Mouse (Mus musculus) granulocyte monocyte progenitor cell, adult 5-6 weeks (primary cell): ENCODE measurements around the gene Pet100. TPM values are rescaled to one million over a fixed set of nuclear protein-coding genes. Genes with fewer than 3 reads are reported as not detected.
"Not testable (repeated sequence)": the region's sequence is repeated elsewhere in the genome, so short reads cannot be mapped to it uniquely, and the experiment has no call there.

Source experiments
- ATAC-seq: replicated peaks from 2 replicates; pipeline ENCODE4 v1.8.0; 2016; ENCODE audit warnings: mild to moderate bottlenecking, moderate TSS enrichment, inconsistent platforms; ENCODE audit not compliant: poor library complexity, severe bottlenecking
- total RNA-seq, 2 experiments: library from RNA; stranded (forward) in 1 of 2; stranded (reverse) in 1 of 2; fragments of 200-712, 200-1000 nt in 1 of 2; fragments of >200 nt in 1 of 2; fragmentation: Nextera tagmentation in 1 of 2; gene quantifications; 2 replicates each; pipeline ENCODE4 v1.2.3; 2014 to 2017

Gene Pet100
- total RNA-seq (2014; fragmentation: Nextera tagmentation): 118 and 132 TPM in 2 replicates
- 141 and 273 TPM in 2 replicates for total RNA-seq (2017)

DNA sequence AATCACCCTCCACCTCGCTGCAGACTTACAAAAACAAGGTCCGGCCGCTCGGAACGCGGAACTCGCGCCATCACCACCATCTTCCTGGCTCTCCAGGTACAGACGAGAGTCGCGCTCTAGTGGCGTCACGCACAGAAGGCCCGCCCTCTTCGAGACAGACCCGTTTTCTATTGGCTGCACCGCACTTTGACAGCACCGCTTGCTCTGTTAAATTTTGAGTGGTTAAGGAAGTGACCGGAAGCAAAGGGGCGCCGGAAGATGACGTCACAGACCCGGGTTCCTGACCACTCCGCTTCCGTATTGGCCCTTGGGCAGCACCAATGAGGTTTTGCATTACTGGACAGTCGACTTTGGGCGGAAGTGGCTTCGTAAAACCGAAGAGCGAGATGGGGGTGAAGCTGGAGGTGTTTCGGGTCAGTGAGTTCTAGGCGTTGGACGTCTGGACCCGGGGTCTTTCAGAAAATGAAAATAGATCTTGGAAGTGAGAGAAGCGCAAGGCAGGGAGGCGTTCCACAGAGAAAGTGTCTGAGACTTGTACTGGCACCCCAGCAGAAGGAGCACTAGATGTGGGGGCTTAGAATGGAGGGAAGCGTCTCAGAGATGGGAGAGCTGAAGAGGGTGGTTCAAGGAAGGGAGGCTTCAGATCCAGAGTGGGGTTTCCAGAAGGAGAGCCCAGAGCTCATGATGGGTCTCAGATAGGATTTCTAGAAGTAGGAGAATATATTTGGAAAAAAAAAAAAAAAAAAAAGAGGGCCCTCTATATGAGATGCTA is at the start of gene Pet100, which contains the start of gene Xab2:
Gene Pet100 (plus strand): TSS at position 350 of the 772 bp plus-strand sequence.
Gene Xab2 (minus strand): TSS at position 118 of the 772 bp plus-strand sequence.
- ATAC-seq: peak; percentile 95

DNA sequence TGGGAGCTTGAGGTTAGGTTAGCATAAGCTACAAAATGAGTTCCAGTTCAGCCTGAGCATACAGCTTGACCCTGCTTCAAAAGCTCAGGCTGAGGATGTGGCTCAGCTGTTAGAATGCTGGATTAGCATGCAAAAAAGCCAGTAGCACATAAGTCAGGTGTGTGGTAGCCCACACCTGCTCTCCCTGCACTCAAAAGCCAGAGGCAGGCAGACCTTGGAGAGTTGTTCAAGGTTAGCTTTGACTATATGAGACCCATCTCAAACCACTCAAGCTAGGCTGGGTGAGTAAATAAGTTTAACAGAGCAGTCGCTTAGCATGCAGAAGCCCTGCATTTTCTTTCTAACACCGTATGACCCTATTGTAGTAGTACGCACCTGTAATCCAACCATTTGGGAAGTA is 46.8 kb upstream of the Pet100 start:
- no peak for ATAC-seq

DNA sequence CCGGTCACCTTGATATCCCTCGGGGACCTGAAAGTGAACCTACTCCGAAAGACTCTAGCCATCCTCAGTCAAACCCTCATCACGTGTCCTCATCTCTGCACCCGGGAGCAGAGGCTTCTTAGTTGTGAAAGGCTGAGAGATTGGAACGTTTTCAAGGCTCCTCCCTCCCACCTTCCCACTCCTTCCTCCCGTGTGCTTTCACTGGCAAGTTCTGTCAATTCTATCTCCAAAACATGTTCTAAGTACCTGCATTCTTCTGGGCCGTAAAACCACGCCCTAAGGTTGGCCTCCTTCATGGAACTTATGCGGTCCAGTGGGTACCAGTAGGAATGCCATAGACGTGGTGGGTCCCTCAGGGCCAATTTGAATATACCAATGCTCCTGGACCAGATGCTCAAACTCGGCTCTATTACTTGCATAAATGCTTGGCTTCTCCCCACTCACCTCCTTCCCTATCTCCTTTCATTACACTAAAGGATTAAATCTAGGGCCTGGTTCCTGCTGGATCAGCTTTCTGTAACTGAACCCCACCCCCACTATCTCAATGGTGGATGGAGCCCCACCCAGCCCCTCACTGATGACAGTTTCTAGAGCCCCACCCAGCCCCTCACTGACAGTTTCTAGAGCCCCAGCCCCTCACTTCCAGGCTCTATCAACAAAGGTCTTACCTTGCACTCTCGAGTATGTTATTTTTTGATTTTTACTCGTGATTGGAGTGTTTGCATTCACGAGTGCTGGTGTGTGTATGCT is 45.0 kb upstream of the Pet100 start:
- no peak for ATAC-seq

DNA sequence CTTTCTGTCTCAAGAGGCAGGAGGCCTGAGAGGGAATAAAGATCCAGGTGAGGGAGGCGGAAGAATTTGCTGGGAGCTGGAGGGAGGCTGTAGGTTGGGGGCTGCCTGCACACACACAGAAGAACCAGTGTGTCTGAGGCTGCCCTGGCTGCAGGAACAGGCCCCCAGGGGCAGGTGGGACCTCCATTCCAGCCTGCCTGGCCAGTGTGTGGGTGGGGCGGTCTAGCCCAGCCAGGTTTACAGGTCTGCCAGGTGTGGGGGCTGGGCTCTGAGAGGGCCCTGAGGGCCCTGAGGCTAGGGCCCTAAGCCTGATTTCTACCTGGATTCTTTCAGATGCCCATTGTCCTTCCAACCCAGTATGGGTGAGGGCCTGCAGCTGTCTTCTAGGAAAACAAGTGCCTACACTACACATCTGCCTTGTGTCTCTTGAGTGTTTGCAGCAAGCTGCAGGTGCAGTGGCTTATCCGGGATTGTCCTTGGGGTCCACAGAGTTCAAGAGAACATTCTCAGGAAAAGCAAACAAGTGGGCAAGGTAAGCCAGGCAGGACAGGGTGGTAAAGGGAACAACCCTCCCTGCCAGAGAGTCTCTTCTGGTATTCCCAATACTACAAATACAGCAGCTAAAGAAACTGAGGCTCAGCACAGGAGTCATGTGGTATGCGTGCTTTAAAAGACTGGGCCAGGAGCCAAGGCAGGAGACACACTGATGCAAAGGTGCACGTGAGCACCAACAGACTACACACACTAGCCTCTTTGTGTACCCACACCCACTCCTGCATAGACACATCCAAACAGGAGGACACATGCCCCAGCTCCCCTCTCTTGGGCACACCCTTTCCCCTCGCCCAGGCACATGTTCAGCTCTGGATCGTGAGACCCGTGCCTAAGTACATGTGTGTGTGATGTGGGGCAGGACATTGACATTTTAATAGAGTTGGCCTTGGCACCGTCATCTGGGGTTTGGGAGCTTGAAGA is 41.7 kb upstream of the Pet100 start:
- ATAC-seq: no peak

DNA sequence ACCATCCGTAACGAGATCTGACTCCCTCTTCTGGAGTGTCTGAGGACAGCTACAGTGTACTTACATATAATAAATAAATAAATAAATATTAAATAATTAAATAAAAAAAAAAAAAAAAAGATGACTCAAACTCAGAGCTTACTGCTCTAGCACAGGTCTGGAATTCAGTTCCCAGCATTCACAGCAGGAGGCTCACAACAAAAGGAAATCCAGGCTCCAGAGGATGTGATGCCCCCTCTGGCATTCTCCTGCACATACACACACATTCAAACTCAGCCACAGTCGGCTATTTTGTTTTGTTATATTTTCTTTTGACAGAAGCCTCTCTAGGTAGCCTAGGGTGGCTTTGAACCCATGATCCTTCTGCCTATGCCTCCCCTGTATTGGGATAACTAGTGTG is 39.4 kb upstream of the Pet100 start:
- not testable (repeated sequence) for ATAC-seq

DNA sequence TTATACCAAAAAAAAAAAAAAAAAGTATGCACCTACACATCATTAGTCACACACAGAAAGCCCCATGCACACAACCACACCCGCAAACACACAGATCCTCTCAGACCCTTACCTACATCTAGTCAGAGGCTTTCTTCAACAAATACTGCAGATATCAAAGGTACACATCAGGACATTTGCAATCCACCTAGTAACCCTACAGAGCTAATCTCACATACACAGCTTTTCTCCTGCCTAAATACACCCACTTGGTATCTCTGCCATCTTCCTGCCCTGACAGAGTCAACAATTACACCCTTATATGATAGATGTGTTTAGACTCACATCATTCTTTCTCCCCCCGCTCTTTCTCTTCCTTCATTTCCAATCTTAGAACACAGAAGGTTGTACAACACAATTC is 34.9 kb upstream of the Pet100 start:
- ATAC-seq: no peak

DNA sequence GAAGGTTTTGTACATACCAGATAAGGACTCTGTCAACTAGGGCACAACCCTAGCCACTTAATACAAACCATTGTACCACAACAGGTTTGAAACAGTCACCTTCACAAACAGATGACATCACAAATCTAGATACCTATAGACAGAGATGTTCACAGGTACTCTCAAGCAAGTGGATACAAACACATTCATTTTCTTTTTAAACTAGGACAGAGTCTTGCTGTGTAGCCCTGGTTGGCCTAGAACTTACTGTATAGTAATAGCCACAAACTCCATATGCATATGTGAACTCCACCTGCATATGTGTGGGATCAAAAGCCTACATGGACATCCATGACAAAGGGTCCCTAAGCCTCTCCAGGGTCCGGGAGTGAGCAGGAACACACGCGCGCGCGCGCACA is 34.4 kb upstream of the Pet100 start, which contains the start of gene Camsap3:
Gene Camsap3 (plus strand): TSS at position 301 of the 398 bp plus-strand sequence.
- no peak for ATAC-seq

DNA sequence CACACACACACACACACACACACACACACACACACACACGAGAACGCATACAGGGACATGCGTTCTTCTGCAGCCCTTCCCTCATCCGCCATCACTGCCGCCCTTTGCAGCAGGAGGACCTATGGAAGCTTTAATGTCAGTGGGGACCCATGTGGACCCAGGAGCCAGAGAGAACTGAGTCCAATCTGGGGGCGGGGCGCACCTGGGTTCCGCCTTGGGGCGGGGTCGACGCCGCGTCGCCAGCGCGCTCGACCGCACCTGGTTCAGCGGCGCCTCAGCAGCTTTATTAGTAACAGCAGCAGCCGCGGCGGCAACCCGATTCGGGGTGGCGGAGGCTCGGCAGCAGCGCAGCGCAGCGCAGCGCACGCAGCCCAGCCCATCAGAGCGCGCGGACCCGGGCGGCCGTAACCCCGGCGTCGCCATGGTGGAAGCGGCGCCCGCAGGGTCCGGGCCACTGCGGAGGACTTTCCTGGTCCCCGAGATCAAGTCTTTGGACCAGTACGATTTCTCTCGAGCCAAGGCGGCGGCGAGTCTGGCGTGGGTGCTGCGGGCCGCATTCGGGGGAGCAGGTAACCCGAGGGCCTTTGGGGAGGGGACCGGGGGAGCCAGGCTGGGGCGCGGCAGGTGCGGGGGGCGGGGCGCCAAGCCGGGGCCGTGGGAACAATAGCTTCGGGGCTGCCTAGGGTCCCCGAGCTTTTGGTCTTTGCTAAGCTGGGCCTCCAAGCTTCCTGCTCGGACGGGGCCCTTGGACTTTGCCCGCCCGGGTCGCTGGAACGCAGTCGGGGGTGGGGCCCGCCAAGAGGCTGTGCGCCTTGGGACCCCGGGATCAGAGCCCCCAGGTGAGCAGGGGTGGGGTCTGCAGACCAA is 33.7 kb upstream of the Pet100 start:
- ATAC-seq: peak; percentile 74

DNA sequence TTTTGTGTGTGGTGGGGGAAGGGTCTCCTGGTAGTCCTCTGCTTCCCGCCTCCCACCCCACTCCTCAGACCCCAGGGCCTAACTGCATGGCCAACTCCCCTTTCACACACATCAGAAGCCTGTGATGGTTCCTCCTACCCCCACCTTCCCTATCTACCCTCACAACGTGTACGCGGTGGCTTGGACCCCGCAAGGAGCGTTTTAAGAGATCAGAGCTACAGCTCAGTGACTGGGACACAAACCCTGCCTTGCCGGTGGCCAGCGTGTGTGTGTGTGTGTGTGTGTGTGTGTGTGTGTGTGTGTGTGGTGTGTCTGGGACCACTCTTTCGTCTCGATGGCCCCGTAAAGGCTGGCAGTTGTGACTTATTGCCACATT is 33.1 kb upstream of the Pet100 start:
- ATAC-seq: peak; percentile 26; the same call in 1 of the 2 replicates

DNA sequence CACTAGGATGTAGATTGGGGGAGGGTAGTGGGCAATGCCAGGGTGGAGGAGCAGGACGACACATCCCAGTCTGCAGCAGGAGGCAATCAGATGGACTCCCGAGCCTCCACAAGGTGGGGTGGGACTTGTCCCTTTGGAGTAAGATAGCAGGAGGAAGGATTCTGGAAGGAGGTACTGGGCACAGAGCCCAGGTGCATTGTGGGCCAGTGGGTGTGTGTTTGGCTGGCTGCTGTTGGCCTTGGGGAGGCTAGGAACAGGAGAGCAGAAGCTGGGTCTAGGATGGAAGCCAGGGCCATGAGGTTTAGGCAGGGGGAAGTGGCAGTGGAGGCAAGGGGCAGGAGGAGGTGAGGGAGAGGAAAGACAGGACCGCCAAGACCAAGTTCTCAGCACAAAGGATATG is 27.9 kb upstream of the Pet100 start:
- 0 out of 2 replicates have a peak, but pooled peaks have one; percentile 14 for ATAC-seq

DNA sequence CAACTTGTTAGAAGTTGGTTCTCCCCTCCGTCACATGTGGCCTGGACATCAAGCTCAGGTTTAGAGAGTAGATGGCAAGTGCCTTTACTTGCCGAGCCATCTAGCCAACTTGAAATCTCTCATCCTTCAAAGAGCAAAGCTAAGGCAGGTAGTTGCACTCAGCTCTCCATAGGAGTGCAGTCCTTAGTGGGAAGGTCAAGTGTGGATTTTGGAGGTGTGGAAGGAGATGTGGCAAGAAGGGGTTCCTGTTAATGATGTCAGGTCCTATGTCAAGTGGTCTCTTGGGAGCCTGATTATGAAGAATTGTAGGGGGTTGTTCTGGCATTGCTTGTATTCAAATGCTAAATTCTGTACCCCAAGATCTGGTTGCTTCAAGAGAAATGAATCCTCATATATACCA is 26.9 kb upstream of the Pet100 start:
- no peak for ATAC-seq

DNA sequence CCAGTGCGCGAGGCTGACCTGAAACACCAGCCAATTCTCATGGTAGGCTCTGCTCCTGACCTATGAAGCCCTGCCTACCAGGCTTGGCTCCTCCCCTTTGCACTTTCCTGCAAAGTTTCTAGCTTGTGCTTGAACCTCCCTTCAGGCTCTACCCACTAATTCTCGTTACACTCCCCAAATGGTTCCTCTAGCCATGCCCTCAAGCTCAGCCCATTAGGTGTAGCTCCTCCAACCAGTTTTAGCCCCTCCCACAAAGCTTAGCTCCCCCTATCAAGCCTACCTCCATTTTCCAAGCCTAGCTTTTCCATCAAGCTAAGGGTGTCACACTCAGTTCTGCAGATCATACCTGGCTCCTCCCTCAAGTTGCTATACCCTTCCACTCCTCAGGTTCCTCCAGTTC is 23.3 kb upstream of the Pet100 start:
- no peak for ATAC-seq

DNA sequence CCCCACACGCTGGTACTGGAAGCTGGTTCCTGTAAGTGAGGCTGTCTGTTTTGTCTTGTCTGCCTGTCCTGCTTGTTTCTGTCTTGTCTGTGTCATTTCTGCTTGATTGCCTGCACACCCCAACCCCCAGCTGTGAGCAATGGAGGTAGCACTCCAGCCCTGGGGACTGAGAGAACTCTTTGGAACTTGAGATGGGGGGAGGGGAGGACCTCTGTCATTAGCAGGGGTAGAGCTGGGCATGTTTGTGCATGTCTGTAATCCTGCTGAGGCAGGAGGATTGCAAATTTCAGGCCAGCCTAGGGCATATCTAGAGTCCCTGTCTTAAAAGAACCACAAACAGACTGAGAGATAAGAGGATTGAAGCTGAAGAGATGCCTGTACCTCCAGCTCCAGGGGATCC is 22.1 kb upstream of the Pet100 start:
- ATAC-seq: no peak

DNA sequence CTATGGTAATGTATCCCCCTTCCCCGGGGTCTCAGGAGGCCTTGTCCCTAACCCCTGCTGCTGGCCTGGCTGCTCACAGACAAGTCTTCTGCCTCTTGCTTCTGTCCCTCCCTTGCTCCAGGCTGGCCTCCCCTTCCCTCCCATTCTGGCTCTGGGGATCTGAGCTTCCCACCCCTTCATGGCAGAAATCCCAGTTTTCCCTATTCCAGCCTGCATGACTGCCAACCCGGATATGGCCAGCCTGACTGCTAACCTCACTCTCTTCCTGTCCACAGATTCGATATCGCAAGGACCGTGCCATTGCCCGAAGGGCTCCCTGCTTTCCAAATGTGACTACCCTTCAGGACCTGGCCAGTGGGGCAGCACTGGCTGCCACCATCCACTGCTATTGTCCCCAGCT is 20.9 kb upstream of the Pet100 start:
- no peak for ATAC-seq

DNA sequence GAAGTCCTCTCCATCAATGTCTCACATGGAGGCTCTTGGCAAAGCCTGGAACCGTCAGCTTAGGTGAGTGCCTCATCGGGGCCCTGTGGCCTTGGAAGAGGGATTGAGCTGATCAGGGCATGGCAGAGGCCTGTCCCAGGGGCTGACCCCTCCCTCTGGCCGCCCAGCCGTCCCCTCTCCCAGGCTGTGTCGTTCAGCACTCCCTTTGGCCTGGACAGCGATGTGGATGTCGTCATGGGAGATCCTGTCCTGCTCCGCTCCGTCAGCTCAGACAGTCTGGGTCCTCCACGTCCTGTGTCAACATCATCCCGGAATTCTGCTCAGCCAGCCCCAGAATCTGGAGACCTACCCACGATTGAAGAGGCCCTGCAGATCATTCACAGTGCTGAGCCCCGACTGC is 17.9 kb upstream of the Pet100 start:
- no peak for ATAC-seq

DNA sequence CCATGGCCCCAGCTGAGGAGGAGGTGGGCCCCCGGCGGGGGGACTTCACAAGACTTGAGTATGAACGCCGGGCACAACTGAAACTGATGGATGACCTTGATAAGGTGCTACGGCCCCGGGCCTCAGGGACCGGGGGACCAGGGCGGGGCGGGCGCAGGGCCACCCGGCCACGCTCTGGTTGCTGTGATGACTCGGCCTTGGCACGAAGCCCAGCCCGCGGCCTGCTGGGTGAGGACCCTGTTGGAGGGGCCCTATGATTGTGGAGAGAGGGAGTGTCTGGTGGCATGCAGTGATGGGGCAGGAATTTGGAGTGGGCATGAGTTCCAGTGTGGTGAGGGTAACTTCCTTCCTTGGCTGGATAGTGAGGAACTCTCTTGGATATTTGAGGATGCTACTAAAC is 14.8 kb upstream of the Pet100 start:
- ATAC-seq: peak; percentile 36; the same call in 1 of the 2 replicates

DNA sequence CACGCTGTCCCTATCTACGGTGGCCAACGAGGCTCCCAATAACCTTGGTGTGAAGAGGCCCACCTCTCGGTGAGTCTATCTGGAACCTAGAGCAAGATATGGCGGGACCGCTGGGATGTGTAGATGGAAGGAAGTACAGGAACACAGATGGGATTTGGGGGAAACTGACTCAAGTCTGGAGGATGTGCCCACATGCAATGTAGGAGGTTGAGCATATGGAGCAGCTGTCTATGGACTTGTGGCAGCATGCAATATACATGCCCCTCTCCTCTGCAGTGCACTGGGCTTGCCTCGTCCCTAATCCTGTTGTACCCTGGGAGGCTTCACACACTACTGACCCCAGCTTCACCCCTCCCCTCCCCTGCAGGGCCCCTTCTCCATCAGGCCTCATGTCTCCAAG is 13.5 kb upstream of the Pet100 start:
- no peak for ATAC-seq

DNA sequence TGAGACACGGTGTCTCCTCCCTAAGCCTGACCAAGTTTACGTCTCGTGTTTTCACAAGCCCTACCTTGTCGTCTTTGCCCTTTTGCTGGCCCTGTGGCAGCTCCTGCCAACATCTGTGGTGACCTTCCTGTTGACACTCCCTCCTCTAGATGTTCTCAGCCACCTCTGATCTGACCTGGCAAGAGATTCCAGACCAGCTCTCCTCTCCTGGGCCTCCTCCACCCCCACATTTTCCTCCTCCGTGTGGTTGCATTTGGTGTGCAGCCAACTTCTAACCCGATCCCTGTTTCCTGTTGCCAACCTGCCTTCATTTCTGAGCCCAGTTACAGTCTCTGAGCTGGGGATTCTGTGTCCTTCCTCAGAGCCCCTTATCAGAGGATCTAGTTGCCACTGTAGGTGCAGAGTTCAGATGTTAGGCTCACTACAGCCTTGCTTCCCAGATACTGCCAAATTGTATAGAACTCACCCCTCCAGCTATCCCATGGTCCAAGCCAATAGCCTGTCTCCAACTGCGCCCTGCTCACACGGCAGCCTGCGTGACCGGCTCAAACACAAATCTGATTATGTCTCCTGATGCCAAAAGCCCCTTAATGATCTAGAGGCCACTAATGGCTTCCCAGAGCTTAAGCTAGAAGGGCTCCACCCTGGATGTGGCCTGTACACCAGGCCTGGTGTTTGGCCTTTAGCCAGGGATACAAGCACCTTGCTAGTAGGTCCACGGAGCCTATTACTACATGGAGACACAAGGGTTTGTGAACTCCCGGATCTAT is 12.1 kb upstream of the Pet100 start:
- ATAC-seq: no peak

DNA sequence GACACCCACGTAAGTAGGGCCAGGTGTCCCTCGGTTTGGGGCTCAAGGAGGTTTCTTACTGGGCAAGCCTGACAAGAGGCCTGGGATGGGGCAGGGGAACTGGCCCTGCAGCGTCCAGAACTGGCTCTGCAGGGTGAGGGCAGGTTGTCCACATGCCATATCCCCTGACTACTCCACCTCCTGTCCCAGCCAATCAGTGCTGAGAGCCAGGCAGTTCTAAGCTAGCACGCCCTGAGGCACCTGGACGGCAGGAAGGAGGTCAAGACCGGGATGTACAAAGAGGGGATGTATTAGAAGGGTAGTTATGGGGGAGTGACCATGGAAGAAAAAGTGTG is 11.6 kb upstream of the Pet100 start:
- no peak for ATAC-seq
